Mouse (Mus musculus): ENCODE data around the gene Mpi.

Mpi gene

DNA sequence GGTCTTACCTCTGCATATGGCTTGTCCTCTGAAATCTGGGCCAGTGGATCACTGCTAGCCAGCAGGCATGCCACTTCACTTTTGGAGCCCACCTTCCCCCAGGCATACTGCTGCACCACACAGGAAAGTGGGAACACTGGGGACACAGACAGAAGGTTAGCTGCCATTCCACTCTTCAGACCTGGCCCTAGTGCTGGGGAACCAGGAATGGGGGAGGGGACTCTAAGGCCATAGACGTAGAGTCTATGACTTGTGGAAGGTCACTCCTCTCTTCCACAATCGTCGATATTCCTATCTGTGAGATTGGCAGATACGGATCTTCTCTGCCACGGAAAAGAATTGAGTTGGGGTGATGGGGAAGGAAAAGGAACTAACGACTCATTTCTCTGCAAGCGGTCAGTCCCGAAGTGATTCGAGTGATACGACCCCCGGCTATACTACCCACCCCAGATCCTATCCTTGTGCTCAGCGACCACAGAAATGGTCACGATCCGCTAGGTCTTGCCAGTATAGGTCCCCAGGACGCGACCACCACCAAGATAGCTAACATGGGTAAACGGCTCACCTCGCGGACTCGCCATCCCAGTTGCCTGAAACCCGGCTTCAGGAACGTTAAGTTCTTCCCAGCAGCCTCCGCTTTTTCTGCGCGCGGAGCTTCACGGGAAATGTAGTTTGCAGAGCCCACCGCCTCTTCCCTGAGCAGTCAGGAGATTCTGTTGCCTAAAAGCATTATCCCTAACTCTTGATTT is at the start of gene Mpi:
TSS of gene Mpi (minus strand) at position 625 of the 749 bp plus-strand sequence.
- DNase-seq (ENCODE audit: low spot score) = peak; percentile 25

DNA sequence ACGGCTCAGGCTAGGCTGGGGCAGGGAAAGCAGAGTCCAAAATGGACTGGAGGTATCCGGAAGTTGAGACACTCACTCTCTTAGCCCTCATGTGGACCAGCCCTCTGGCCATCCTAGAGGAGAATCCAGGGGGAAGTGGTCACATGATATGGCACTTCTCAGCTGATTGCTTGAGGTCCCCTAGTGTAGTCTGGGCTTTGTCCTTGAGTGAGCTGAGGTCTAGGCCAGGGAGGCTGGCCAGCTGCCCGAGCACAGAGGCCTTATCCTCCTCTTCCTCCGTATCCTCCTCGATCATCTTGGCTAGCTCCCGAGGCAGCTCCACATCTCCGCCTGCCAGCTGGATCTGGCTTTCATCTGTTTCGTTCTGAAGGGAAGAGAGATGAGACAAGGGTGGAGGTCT is 49.5 kb upstream of the Mpi start:
- no peak for DNase-seq (ENCODE audit: low spot score)

DNA sequence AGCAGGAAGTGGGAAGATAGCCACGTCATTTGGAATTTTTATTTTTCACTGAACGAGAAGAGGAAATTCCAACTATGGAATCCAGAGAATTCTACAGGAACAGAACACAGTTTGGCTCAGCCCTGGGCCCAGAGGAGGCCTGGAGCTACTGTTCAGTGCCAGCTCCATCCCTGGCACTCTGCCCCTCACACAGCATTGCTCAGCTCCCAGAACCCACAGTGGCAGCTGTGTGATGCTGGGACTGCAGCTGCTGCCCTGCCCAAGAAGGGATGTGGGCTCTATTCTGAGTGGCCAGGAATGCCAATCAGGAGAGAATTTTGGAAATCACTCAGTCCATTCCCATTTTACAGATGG is 48.8 kb upstream of the Mpi start:
- no peak for DNase-seq (ENCODE audit: low spot score)

GRCm38 (mm10) chr9:57600620-57601352 is 48.2 kb upstream of the Mpi start:
- no peak for DNase-seq (ENCODE audit: low spot score)

DNA sequence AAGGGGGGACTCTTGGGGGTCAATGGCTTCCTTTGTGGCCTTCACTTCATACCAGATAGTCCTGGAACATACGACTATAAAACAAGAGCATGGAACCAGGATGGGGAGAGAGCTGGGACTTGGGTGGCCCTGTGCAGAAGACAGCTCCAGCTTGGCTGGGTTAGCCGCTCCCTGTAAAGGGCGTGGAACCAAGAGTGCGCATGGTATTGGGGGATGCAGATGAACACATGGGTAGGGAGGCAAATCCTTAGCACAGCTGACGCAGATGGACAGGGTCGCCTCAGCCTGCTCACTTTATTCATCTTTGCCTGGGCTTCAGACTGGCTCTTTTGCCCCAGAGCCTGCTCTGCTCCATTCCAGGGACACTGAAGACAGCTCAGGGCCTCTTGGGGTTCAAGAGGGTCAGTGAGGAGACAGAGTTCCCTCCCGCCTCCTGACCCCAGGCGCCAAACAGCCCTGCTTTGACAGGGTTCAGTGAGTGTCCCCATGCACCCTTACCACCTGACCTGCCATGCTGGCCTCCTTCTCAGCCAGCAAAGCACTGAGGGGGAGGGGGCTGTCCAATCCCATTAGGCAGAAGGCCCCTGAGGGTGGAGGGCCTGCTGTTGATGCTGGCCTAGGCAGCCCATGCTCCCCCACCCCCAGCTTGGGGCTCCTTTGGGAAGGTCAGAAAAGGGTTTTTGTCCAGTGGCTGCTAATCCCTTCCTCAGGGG is 46.4 kb upstream of the Mpi start:
- DNase-seq (ENCODE audit: low spot score) = no peak

- DNase-seq (ENCODE audit: low spot score) = no peak
Observed at GRCm38 (mm10) chr9:57597929-57598382, 45.4 kb upstream of the Mpi start.

DNA sequence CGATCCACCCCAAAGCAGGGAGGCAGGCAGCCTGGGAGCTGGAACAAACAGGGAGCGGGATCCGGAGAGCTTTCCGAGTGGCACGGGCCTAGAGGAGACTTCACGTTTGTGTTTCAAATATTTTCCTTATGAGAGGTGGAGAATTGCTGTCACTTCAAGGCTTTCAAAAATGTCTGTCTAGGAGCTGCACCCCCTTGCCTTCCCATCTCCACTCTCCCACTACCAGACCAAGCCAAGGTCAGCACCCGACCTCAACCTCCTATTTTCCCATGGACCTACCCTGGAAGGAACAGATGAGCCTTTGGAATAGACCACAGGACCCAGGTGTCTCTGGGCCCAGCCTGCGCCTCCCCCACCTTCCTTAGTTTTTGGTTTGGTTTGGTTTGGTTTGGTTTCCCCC is 44.7 kb upstream of the Mpi start:
- DNase-seq (ENCODE audit: low spot score) = no peak

DNA sequence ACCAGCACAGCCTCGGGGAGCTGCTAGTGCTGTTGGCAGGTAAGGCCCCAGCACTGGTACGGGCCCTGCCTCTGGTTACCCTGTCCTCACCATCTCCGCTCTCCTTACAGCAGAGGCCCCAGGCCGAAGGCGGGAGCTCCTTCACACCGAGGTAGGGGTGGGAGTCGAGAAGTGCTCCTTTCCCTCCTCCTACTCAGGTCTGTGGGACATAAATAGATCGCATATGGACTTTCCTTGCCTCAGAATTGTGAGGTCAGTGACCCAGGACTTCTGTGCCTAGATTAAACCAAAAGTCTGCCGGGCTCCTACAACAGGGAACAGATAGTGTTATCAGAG is 41.6 kb upstream of the Mpi start:
- DNase-seq (ENCODE audit: low spot score) = no peak

DNA sequence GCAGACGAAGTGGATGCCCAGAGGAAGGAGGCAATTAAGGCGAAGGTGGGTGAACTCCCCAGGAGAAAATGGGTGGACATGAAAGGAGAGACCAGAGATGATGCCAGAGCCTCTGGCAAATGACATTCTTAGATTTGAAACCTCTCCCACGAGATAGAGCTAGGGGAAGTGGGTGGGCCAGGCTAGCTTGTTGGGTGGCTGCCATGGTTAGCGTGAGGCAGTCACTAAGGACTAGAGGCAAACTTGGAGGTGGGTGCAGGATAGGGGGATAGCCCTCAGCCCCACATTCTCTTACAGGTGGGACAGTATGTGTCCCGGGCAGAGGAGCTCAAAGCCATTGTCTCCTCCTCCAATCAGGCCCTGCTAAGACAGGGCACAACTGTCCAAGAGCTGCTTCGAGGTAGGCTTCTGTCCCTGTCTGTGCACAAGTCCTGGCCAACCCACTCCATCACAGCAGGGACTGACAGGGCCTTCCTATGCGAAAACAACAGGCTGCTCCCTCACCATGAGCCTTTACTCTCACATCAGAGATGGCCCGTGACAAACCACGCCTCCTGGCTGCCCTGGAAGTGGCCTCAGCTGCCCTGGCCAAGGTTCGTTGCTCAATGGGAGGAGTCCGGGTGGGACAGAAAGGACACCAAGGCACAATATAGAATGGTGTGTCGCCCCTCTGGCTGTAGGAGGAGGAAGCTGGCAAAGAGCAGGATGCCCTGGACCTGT is 41.1 kb upstream of the Mpi start:
- no peak for DNase-seq (ENCODE audit: low spot score)

DNA sequence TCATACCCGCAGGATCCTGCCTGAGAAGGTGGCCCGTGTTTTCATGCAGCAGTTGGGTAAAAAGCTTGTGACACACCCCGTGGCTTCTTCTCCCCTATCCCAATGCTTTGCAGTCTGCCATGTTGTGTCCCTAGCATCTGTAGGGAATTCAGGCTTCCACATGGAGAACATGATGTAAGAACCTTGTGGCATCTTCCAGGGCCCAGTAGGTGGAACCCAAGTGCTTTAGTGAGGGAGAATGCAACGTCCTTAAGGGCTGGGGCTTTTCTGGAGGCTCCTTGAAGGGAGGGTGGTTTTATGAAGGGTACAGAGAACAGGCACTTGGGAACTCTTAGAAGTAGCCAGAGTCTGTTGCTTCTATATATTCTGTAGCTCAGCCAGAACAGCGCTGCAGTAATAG is 38.2 kb upstream of the Mpi start:
- no peak for DNase-seq (ENCODE audit: low spot score)

DNA sequence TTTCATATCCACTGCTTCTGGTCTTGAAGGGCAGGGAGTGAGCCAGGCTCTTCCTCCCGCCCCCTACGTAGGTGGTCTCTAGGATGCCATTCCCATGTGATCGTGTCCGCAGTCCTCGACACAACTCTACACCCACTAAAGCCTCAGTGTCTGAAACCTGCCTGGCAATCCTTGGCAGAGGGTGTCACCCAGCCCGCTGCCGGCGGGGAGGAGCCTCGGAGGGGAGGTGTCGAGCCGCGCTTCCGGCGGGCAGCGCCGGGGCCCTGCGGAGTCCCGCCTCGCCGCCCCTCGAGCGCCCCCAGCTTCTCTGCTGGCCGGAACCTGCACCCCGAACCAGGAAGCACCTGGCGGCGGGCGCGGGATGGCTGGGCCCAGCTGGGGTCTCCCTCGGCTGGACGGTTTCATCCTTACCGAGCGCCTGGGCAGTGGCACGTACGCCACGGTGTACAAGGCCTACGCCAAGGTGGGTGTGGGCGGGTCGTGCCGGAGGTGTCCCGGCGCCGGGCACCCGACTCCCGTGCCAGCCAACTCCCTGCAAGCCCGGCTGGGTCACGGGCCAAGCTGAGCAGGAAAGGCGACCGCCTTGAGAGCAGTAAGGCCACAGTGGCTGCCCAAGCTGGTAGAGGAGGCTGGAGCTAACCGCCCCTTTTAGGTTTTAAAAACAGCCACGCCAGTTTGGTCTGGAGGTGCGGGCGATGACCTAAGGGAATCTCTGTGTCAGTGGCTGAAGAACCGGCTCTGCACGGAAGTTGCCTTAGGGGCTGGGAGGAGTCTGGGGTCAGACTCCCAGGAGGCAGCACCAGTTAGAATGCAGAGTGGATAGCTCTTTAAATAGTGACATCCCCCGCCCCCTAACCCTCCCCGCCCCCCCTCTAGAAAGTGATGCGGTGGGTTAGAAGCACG is 36.9 kb upstream of the Mpi start, which contains the start of gene Ulk3:
TSS of gene Ulk3 (plus strand) at position 229 of the 903 bp plus-strand sequence.
- peak; percentile 77 for DNase-seq (ENCODE audit: low spot score)

- DNase-seq (ENCODE audit: low spot score) = peak; percentile 31
Observed at GRCm38 (mm10) chr9:57584991-57585390, 32.4 kb upstream of the Mpi start.

DNA sequence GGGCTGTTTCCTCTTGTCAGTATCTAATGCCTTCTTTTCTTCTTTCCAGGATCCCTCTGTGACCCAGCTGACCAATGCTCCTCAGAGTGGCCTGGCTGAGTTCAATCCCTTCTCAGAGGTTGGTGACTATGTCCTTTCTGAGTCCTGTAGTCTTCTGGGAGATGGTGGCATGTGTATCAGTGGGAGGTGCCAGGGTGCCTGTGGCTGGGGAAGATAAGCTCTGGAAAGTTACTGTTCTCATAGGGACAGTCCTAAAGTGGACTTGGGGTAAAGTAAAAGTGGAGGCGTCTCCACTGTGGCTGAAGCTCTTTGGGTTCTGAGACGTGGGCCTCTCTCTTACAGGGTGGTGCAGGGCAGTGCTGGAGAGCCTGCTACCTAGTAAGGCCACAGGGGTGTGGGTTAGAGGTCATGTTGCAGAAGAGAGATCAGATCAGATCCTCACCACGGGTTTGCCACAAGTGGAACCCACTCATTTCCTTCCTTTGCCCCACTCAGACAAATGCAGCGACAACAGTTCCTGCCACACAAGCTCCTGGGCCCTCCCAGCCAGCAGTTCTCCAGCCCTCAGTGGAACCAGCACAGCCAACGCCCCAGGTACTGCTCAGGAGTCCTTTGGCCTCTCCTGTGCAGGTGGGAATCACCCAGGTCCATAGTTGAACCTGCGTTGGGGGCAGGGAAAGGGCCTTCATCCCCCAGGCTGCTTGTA is 24.7 kb upstream of the Mpi start:
- no peak for DNase-seq (ENCODE audit: low spot score)

DNA sequence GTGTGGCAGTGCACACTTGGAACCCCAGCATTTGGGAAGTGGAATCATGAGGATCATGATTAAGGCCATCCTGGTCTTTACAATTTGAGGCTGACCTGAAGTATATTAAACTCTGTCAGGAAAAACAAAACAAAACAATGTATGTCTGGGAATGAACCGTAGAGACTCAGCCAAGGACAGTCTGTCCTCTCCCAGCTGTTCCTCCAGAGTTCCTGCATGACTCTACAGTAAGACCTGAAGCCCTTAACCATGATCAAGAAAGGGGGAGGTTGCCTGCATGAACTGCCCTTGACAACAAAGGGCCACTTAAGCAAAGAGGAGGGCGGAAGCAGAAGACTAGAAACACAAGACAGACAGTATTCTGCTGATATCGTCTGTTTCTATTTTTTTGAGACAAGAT is 23.0 kb upstream of the Mpi start:
- DNase-seq (ENCODE audit: low spot score) = no peak

- DNase-seq (ENCODE audit: low spot score) = no peak
Observed at GRCm38 (mm10) chr9:57574397-57574796, 21.8 kb upstream of the Mpi start.

GRCm38 (mm10) chr9:57568500-57568899 is 15.9 kb upstream of the Mpi start:
- no peak for DNase-seq (ENCODE audit: low spot score)

- DNase-seq (ENCODE audit: low spot score) = no peak
Observed at GRCm38 (mm10) chr9:57566846-57567245, 14.3 kb upstream of the Mpi start.

DNA sequence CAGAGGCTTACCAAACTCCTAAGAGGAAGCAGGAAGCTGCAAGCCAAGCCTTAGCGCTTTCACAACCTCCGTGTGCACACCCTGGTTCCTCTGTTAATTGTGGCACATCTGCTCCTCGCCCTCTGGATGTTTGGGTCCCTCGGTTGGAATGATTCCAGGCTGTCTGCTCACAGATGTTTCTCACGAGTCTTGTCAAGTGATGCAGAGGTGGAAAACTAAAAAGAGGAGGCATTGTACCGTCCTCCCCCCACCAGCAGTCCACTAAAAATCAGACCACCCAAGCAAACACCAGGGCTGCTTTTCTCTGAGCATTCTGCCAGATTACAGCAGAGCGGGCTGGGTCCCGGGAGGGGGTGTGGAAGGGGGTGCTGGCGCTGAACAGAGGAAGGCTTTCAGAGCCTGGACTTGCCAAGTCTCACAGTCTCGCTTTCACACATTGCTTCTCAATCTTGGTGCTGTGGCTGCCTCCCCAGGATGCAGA is 13.2 kb upstream of the Mpi start:
- no peak for DNase-seq (ENCODE audit: low spot score)

GRCm38 (mm10) chr9:57564609-57565008 is 12.0 kb upstream of the Mpi start:
- no peak for DNase-seq (ENCODE audit: low spot score)

DNA sequence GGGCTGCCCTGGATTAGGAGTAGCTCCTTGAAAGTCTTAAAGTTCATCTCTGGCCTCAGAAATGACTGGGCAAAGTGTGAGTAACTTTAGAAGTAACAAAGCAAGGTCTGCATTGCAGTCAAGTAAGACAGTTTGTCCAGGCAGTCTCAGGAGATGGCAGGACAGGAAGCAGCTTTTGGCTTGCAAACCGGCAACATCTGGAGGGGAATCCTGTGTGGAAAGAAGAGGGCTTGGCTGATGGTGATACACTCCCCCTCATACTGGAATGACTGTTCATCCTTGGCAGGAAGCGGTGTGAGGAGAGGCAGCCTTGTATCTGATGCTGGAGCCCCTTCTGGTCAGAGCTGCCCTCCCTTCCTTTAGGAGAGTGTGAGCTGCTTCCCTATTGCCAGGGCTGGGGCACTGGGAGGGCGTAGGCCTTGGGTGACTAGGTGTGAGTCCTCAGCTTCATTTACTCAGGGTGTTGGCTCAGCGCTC is 10.4 kb upstream of the Mpi start:
- DNase-seq (ENCODE audit: low spot score) = no peak

Data from T-cell, adult 2 months (primary cell).